Mouse (Mus musculus) embryonic fibroblast, embryonic 13.5 days (primary cell): ENCODE data around the gene Dgkg. TPM values are rescaled to one million over a fixed set of nuclear protein-coding genes. Genes with fewer than 3 reads are reported as not detected.

Experiments used
- H3K27ac ChIP-seq: 2 replicates; pipeline ENCODE4 v1.5.1; 2012; ENCODE audit warnings: low read length, control low read depth, inconsistent platforms; ENCODE audit not compliant: insufficient read depth
- H3K4me1 ChIP-seq: 2 replicates; pipeline ENCODE4 v1.6.1; 2011; ENCODE audit warnings: low read length; ENCODE audit not compliant: control insufficient read depth, insufficient read depth
- H3K4me3 ChIP-seq: 2 replicates; pipeline ENCODE4 v1.5.1; 2011; ENCODE audit warnings: mild to moderate bottlenecking, control low read depth, low read length; ENCODE audit not compliant: insufficient read depth
- CTCF ChIP-seq: IDR thresholded peaks from 2 replicates; pipeline ENCODE4 v1.5.1; 2011; ENCODE audit warnings: mild to moderate bottlenecking, control low read depth, low read length, moderate library complexity, borderline replicate concordance; ENCODE audit not compliant: insufficient read depth
- POLR2A ChIP-seq: IDR thresholded peaks from 2 replicates; pipeline ENCODE4 v1.6.1; 2011; ENCODE audit warnings: low read depth, mild to moderate bottlenecking, control low read depth, low read length, moderate library complexity
- polyA plus RNA-seq: library from polyadenylated mRNA; stranded (reverse); fragments of >200 nt; gene quantifications from 2 replicates; pipeline ENCODE4 v1.2.4, GENCODE M21; 2011; ENCODE audit warnings: low read depth; ENCODE audit not compliant: missing spikeins, insufficient read length

Dgkg gene
- polyA plus RNA-seq, 1 experiment = 0.32 TPM

DNA sequence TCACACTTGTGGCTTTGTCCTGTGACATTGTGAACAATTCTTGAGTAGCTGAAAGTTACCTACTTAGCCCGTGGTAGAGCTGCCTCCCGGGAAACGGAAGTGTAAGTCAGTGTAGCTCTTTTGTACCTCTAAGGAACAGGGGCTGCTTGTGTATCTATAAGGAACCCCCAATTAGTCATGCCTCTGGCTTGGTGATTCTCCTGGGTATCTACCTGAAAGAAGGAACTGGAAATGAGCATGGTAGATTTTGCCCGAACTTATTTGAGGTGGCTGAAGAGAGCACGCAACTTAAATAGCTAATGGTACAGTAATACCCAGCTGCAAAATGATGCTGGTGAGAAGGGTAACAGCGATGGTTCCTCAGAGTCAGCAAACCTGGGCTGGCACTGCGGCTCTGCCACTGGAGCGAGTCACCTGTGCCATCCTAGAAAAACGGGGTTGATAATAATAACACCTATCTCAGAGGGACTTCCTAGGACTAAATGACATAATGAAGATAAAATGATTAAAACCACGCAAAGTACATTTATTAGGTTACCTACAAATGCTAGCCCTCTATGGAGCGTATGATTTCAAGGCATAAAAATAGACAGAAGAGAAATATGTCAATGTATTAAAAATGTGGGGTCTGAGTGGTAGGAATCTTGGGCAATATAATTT is 3.1 kb downstream of the Dgkg start:
- TF ChIP-seq POLR2A = no peak
- no peak for TF ChIP-seq CTCF
- Histone ChIP-seq H3K4me3 (no peak overlapping the region), H3K4me1 (no peaks in the 10 kb centered on the region), H3K27ac (no peak overlapping the region)

DNA sequence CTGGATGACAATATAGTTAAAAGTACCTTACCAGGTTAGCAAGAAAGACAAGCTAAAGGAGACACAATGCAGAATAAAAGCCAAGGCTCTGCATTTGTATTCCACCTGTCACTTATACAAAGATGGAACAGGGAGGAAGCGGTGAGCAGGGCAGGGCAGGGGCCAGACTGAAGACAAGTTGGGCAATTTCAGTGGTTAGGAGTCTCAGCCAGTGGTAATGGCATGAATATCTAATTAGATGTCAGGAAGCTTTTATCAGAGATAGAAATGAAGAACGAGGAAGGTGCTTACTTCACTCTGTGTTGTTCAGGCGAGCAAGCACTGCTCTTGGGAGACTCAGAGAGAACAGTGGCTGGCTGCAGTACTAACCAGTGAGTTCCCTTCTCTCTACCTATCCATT is 5.8 kb downstream of the Dgkg start:
- Histone ChIP-seq H3K4me1 (no peaks in the 10 kb centered on the region), H3K4me3 (no peak overlapping the region), H3K27ac (no peak overlapping the region)
- no peak for TF ChIP-seq CTCF
- TF ChIP-seq POLR2A = no peak

DNA sequence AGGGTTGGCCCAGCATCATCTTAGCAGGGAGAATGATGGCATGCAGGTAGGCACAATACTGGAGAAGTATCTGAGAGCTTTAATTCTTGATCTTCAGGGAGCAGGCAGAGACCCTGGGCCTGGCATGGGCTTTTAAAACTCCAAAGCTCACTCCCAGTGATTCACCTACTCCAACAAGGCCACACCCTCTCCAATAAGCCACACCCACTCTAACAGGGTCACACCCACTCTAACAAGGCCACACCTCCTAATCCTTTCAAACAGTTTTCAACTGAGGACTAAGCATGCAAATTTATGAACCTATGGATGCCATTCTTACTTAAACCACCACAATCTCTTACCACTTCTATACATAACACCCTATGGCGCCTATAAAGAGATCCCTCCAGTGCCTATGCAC is 11.8 kb downstream of the Dgkg start:
- H3K4me1 ChIP-seq = 0 out of 2 replicates have a peak, but pooled peaks cover 2% of the 10 kb centered on the region
- TF ChIP-seq CTCF = no peak
- no peak for TF ChIP-seq POLR2A
- no peak overlapping the region for H3K27ac ChIP-seq
- H3K4me3 ChIP-seq = no peak overlapping the region

DNA sequence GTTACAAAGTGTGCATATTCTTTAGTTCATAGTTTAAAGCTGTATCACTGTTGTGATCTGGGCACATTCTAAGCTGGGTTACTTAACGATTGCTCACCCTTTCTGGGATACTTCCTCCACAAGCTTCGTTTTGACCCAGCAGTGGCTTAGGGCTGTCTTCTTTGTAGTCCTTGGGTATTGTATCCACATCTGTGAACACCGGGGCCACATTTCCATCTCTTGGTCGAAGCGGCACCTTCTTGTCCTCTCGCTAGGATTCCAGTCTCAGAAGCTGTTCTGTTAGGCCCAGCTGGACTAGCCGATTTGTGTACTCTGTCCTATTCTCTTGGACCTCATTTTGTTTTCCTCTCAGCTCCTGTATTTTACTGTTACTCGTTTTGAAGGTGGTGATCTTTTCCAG is 13.6 kb downstream of the Dgkg start:
- H3K4me3 ChIP-seq = no peak overlapping the region
- TF ChIP-seq CTCF (no peak), POLR2A (no peak)

DNA sequence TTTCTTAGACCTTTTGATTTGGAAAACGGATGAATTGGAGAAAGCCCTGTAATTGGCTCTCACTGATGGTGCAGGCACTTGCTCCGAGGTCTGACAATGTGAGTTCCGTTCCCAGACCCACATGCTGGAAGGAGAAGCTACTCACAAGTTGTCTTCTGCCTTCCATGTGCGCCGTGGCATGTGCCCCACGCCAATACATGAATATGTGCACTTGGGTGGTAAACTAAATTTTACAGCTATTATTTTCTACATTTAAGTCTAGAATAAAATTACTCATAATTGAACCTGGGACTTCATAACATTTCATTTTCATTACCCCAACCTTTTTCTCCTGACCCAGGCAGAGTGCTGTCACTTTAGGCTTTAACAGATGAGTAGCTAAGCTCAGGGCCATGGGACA is 14.1 kb downstream of the Dgkg start:
- Histone ChIP-seq H3K4me1 (0 out of 2 replicates have a peak, but pooled peaks cover 2% of the 10 kb centered on the region), H3K27ac (no peak overlapping the region), H3K4me3 (no peak overlapping the region)
- no peak for TF ChIP-seq CTCF
- no peak for TF ChIP-seq POLR2A

More for the DNA sequence above, 13.6 kb downstream of the Dgkg start:
- no peak overlapping the region for H3K27ac ChIP-seq
- H3K4me1 ChIP-seq = 0 out of 2 replicates have a peak, but pooled peaks cover 2% of the 10 kb centered on the region

DNA sequence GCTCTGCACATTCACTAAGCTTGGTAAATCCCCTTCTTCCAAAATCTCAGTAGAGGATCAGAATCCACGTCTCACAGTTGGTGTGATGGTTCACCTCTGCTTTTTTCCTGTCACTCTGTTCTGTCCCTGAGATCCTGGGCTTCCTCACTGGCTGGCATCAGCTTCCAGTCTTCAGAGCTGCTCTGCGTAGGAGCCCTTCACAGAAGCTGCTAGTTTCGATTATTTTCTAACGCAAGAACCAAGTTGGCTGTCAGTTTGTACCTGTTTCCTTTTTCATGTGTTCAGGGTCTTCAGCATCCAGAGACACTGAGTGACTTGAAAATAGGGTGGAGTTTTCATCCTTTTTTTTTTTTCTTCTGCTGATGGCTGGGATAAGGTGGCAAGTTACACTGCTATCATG is 15.0 kb downstream of the Dgkg start:
- 0 out of 2 replicates have a peak, but pooled peaks cover 2% of the 10 kb centered on the region for H3K4me1 ChIP-seq
- no peak overlapping the region for H3K27ac ChIP-seq
- no peak overlapping the region for H3K4me3 ChIP-seq
- no peak for TF ChIP-seq POLR2A
- no peak for TF ChIP-seq CTCF

DNA sequence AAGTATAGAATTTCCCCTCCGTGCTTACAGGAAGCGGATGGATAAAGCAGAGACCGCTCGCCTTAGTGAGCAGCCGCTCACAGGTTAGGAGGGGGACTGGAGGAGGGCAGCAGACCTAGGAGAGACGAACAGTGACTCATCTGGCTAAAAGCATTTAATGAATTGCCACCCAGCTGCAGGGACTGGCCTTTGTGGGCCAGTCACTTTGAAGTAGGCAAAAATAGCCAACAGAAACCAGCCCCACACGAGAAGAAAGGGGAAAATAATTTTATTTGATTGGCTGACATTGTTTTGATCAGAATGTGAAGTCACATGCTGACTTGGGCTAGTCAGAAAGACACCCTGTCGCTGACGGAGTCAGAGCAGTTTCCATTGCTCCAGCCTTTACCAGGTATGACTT is 15.4 kb downstream of the Dgkg start:
- H3K4me3 ChIP-seq = no peak overlapping the region
- no peak for TF ChIP-seq POLR2A
- no peak for TF ChIP-seq CTCF

DNA sequence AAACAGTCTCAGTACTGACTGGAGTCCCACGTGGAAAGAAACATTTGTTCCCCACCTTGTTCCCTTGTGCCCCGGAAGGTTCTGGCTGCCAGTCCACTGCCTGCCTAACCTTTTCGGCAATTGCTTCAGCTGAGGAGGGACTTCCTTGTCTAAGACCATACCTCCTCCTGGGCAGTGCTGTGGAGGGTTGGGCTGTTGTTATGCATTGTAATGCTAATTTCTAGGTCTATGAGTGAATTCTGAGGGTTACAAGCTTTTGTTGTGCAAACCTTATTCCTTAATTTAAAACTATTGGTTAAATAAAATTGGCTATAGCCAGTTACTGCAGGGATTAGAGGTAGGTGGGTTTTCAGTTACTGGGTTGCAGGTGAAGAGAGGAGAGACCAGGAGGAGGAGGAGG is 19.7 kb downstream of the Dgkg start:
- TF ChIP-seq CTCF (no peak), POLR2A (no peak)
- no peak overlapping the region for H3K27ac ChIP-seq
- H3K4me1 ChIP-seq = 0 out of 2 replicates have a peak, but pooled peaks cover 2% of the 10 kb centered on the region
- H3K4me3 ChIP-seq = no peak overlapping the region

More for the DNA sequence above, 15.4 kb downstream of the Dgkg start:
- no peak overlapping the region for H3K27ac ChIP-seq
- H3K4me1 ChIP-seq = 0 out of 2 replicates have a peak, but pooled peaks cover 2% of the 10 kb centered on the region

DNA sequence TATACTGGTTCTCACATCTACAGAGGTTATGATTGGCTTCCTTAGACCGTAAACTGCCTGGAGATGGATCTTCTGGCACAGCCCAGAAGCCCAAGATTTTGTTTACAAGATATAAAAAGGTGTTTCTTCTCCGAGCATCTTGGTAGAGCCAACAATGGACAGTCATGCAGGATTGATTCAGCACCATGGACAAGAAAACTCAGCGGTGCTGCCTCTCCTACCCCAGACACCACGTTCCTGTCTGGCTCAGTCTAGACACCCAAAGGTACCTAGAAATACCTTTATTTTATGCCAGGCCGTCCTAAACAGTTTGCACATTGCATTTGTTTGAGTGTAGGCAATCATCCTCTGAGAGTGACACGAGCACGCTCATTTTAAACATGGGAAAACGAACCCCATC is 21.3 kb downstream of the Dgkg start:
- H3K27ac ChIP-seq = no peak overlapping the region
- H3K4me3 ChIP-seq = no peak overlapping the region
- TF ChIP-seq CTCF = no peak
- TF ChIP-seq POLR2A = no peak
- no peaks in the 10 kb centered on the region for H3K4me1 ChIP-seq

DNA sequence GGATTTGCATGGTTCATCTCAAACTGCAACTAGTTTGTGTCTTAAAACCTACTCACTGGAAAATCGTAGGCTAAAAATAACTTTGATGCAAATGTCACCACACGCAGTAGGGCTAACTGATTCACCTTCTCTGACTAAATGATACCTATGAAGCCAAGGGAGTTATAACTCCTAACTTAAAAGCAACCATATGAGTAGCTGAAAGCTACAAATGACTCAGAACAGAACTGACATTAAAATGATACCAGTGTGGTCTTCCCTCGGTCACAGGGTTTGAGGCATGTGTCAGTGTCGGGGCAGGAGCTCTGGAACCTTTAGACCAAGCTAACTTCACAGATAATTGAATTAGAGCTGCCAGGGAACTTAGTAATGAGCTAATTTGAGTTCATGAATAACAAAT is 24.0 kb downstream of the Dgkg start:
- Histone ChIP-seq H3K27ac (no peak overlapping the region), H3K4me1 (no peaks in the 10 kb centered on the region), H3K4me3 (no peak overlapping the region)
- TF ChIP-seq POLR2A = no peak
- TF ChIP-seq CTCF = no peak

DNA sequence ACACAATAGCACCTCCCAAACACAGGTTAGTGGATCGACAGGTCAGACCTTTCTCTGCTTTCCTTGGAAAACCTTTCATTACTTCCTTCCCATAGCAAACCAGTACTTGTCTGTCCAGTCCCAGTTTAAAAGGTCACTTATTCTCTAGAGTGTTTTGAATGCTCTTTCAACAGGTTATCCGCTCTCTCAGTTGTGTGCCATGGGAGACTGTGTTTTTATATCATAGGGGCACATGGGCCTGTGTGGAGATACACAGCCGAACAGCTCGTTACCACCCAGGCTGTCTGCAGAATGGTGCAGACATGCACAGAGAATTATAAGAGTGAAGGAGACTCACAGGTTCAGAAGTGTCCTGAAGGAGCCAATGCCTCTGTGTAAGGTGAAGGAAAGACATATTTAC is 26.7 kb downstream of the Dgkg start:
- TF ChIP-seq CTCF = no peak
- no peak for TF ChIP-seq POLR2A
- Histone ChIP-seq H3K27ac (no peak overlapping the region), H3K4me3 (no peak overlapping the region), H3K4me1 (no peaks in the 10 kb centered on the region)
